Mouse (Mus musculus) limb, embryonic 12.5 days (tissue): Measurements from ENCODE around the gene Tmem132b. TPM values are rescaled to one million over a fixed set of nuclear protein-coding genes. Genes with fewer than 3 reads are reported as not detected.

Source experiments
- ATAC-seq: fragments of 200-750 bp; cut with Nextera tagmentation; 2 replicates; pipeline ENCODE4 v1.8.0; 2017; ENCODE audit warnings: low read depth, moderate TSS enrichment; ENCODE audit not compliant: insufficient number of reproducible peaks, insufficient read depth, low FRiP score, low TSS enrichment
- H3K27ac ChIP-seq: fragments of 300-500 bp; sonication (generic); 2 replicates; pipeline ENCODE4 v1.5.1; 2016; ENCODE audit warnings: mild to moderate bottlenecking, moderate library complexity
- H3K27me3 ChIP-seq: fragments of 300-500 bp; sonication (generic); 2 replicates; pipeline ENCODE4 v1.6.1; 2016; ENCODE audit warnings: mild to moderate bottlenecking, moderate library complexity
- H3K36me3 ChIP-seq: fragments of 300-500 bp; sonication (generic); 2 replicates; pipeline ENCODE4 v1.6.1; 2016; ENCODE audit warnings: mild to moderate bottlenecking, moderate library complexity
- H3K4me1 ChIP-seq: fragments of 300-500 bp; sonication (generic); replicated peaks from 2 replicates; pipeline ENCODE4 v1.6.1; 2016
- H3K4me2 ChIP-seq: fragments of 300-500 bp; sonication (generic); 2 replicates; pipeline ENCODE4 v1.6.1; 2016; ENCODE audit warnings: mild to moderate bottlenecking, moderate library complexity
- H3K4me3 ChIP-seq: fragments of 300-500 bp; sonication (generic); replicated peaks from 2 replicates; pipeline ENCODE4 v1.5.1; 2016; ENCODE audit warnings: mild to moderate bottlenecking
- H3K9ac ChIP-seq: fragments of 300-500 bp; sonication (generic); replicated peaks from 2 replicates; pipeline ENCODE4 v1.6.1; 2016; ENCODE audit warnings: mild to moderate bottlenecking, moderate library complexity
- H3K9me3 ChIP-seq: fragments of 300-500 bp; sonication (generic); 2 replicates; pipeline ENCODE4 v1.6.1; 2016; ENCODE audit warnings: mild to moderate bottlenecking, moderate library complexity
- WGBS: fragments of 180-500 bp; shearing (Covaris S2); methylation state at CpG from one replicate; pipeline ENCODE4 v1.1.7; 2016; 5-methylcytosine and 5-hydroxymethylcytosine counted together
- polyA plus RNA-seq: library from polyadenylated mRNA; unstranded; fragments of >200 nt; fragmentation: Nextera tagmentation; extraction: Ambion mirVana; gene quantifications from 2 replicates; pipeline ENCODE4 v1.2.1, GENCODE M21; 2016

Gene Tmem132b
- polyA plus RNA-seq, 1 experiment from 2014 or later: 0.13 TPM

GRCm38 (mm10) chr5:125727936-125728335 is 196.4 kb downstream of the Tmem132b start:
- Histone ChIP-seq H3K36me3 (no peaks in the 10 kb centered on the region), H3K9me3 (peaks cover 36% of the 10 kb centered on the region), H3K9ac (no peak overlapping the region), H3K27ac (no peak overlapping the region), H3K4me1 (no peaks in the 10 kb centered on the region), H3K27me3 (no peaks in the 10 kb centered on the region), H3K4me3 (no peak overlapping the region), H3K4me2 (no peak overlapping the region)
- 72% methylated on average over 9 of the region's 9 CpGs for WGBS
- ATAC-seq: no peak

GRCm38 (mm10) chr5:125728521-125728920 is 196.9 kb downstream of the Tmem132b start:
- WGBS: 82% methylated on average over 3 of the region's 3 CpGs
- no peak overlapping the region for H3K4me3 ChIP-seq
- H3K4me2 ChIP-seq: no peak overlapping the region
- H3K9ac ChIP-seq: no peak overlapping the region
- no peak overlapping the region for H3K27ac ChIP-seq
- peaks cover 37% of the 10 kb centered on the region for H3K9me3 ChIP-seq
- H3K27me3 ChIP-seq: no peaks in the 10 kb centered on the region
- no peak for ATAC-seq
- no peaks in the 10 kb centered on the region for H3K36me3 ChIP-seq
- no peaks in the 10 kb centered on the region for H3K4me1 ChIP-seq

- Histone ChIP-seq H3K36me3 (no peaks in the 10 kb centered on the region), H3K27ac (no peak overlapping the region), H3K9ac (no peak overlapping the region), H3K9me3 (peaks cover 8% of the 10 kb centered on the region), H3K4me3 (no peak overlapping the region), H3K27me3 (no peaks in the 10 kb centered on the region), H3K4me2 (no peak overlapping the region), H3K4me1 (no peaks in the 10 kb centered on the region)
- no peak for ATAC-seq
- WGBS: 95% methylated on average over 1 of the region's 1 CpGs
Measured at GRCm38 (mm10) chr5:125733806-125734205, 202.2 kb downstream of the Tmem132b start.

GRCm38 (mm10) chr5:125737105-125737504 is 205.5 kb downstream of the Tmem132b start:
- no peak for ATAC-seq
- H3K9ac ChIP-seq: no peak overlapping the region
- H3K9me3 ChIP-seq: peaks cover 3% of the 10 kb centered on the region; the same call in 1 of the 2 replicates
- H3K4me1 ChIP-seq: no peaks in the 10 kb centered on the region
- no peak overlapping the region for H3K27ac ChIP-seq
- no peaks in the 10 kb centered on the region for H3K27me3 ChIP-seq
- 50% methylated on average over 9 of the region's 9 CpGs for WGBS
- H3K4me3 ChIP-seq: no peak overlapping the region
- no peak overlapping the region for H3K4me2 ChIP-seq
- H3K36me3 ChIP-seq: no peaks in the 10 kb centered on the region

- Histone ChIP-seq H3K9me3 (no peaks in the 10 kb centered on the region), H3K4me1 (no peaks in the 10 kb centered on the region), H3K27ac (no peak overlapping the region), H3K4me3 (no peak overlapping the region), H3K36me3 (no peaks in the 10 kb centered on the region), H3K9ac (no peak overlapping the region), H3K4me2 (no peak overlapping the region), H3K27me3 (no peaks in the 10 kb centered on the region)
- ATAC-seq: no peak
- WGBS: 81% methylated on average over 6 of the region's 6 CpGs
Measured at GRCm38 (mm10) chr5:125743503-125743902, 211.9 kb downstream of the Tmem132b start.

- Histone ChIP-seq H3K4me1 (no peaks in the 10 kb centered on the region), H3K27me3 (no peaks in the 10 kb centered on the region), H3K36me3 (no peaks in the 10 kb centered on the region), H3K9ac (no peak overlapping the region), H3K27ac (no peak overlapping the region), H3K4me3 (no peak overlapping the region), H3K4me2 (no peak overlapping the region), H3K9me3 (0 out of 2 replicates have a peak, but pooled peaks cover 5% of the 10 kb centered on the region)
- WGBS: 55% methylated on average over 7 of the region's 7 CpGs
- ATAC-seq: no peak
Measured at GRCm38 (mm10) chr5:125745727-125746126, 214.2 kb downstream of the Tmem132b start.

GRCm38 (mm10) chr5:125751481-125751880 is 219.9 kb downstream of the Tmem132b start:
- H3K4me2 ChIP-seq: no peak overlapping the region
- ATAC-seq: no peak
- H3K4me3 ChIP-seq: no peak overlapping the region
- H3K27me3 ChIP-seq: no peaks in the 10 kb centered on the region
- H3K4me1 ChIP-seq: no peaks in the 10 kb centered on the region
- WGBS: 60% methylated on average over 5 of the region's 5 CpGs
- no peaks in the 10 kb centered on the region for H3K36me3 ChIP-seq
- no peak overlapping the region for H3K9ac ChIP-seq
- H3K9me3 ChIP-seq: peaks cover 8% of the 10 kb centered on the region; the same call in 1 of the 2 replicates
- H3K27ac ChIP-seq: no peak overlapping the region

GRCm38 (mm10) chr5:125752546-125752945 is 221.0 kb downstream of the Tmem132b start:
- Histone ChIP-seq H3K4me2 (no peak overlapping the region), H3K9ac (no peak overlapping the region), H3K4me3 (no peak overlapping the region), H3K9me3 (peaks cover 11% of the 10 kb centered on the region; the same call in 1 of the 2 replicates), H3K36me3 (no peaks in the 10 kb centered on the region), H3K27ac (no peak overlapping the region), H3K27me3 (no peaks in the 10 kb centered on the region), H3K4me1 (no peaks in the 10 kb centered on the region)
- ATAC-seq: no peak
- WGBS: 81% methylated on average over 5 of the region's 5 CpGs

GRCm38 (mm10) chr5:125756987-125757530 is 225.5 kb downstream of the Tmem132b start:
- 91% methylated on average over 7 of the region's 7 CpGs for WGBS
- H3K27ac ChIP-seq: no peak overlapping the region
- H3K4me3 ChIP-seq: no peak overlapping the region
- H3K4me2 ChIP-seq: no peak overlapping the region
- no peak for ATAC-seq
- no peaks in the 10 kb centered on the region for H3K36me3 ChIP-seq
- no peaks in the 10 kb centered on the region for H3K4me1 ChIP-seq
- peaks cover 6% of the 10 kb centered on the region; the same call in 1 of the 2 replicates for H3K9me3 ChIP-seq
- H3K27me3 ChIP-seq: no peaks in the 10 kb centered on the region
- H3K9ac ChIP-seq: no peak overlapping the region

GRCm38 (mm10) chr5:125758506-125758905 is 226.9 kb downstream of the Tmem132b start:
- Histone ChIP-seq H3K27ac (no peak overlapping the region), H3K4me3 (no peak overlapping the region), H3K9me3 (peaks cover 6% of the 10 kb centered on the region; the same call in 1 of the 2 replicates), H3K9ac (no peak overlapping the region), H3K36me3 (no peaks in the 10 kb centered on the region), H3K27me3 (no peaks in the 10 kb centered on the region), H3K4me1 (no peaks in the 10 kb centered on the region), H3K4me2 (no peak overlapping the region)
- 71% methylated on average over 1 of the region's 1 CpGs for WGBS
- no peak for ATAC-seq

GRCm38 (mm10) chr5:125766941-125767340 is 235.4 kb downstream of the Tmem132b start:
- H3K27ac ChIP-seq: no peak overlapping the region
- H3K27me3 ChIP-seq: no peaks in the 10 kb centered on the region
- H3K4me1 ChIP-seq: no peaks in the 10 kb centered on the region
- no peak for ATAC-seq
- no peak overlapping the region for H3K9ac ChIP-seq
- WGBS: 78% methylated on average over 6 of the region's 6 CpGs
- H3K9me3 ChIP-seq: peaks cover 2% of the 10 kb centered on the region; the same call in 1 of the 2 replicates
- H3K4me3 ChIP-seq: no peak overlapping the region
- no peaks in the 10 kb centered on the region for H3K36me3 ChIP-seq
- H3K4me2 ChIP-seq: no peak overlapping the region

GRCm38 (mm10) chr5:125767950-125768349 is 236.4 kb downstream of the Tmem132b start:
- H3K9ac ChIP-seq: no peak overlapping the region
- H3K27ac ChIP-seq: no peak overlapping the region
- peaks cover 5% of the 10 kb centered on the region; the same call in 1 of the 2 replicates for H3K9me3 ChIP-seq
- no peaks in the 10 kb centered on the region for H3K36me3 ChIP-seq
- H3K4me1 ChIP-seq: no peaks in the 10 kb centered on the region
- H3K4me2 ChIP-seq: no peak overlapping the region
- H3K4me3 ChIP-seq: no peak overlapping the region
- ATAC-seq: no peak
- no peaks in the 10 kb centered on the region for H3K27me3 ChIP-seq
- WGBS: 44% methylated on average over 1 of the region's 1 CpGs
